Mouse (Mus musculus) kidney, embryonic 14.5 days (tissue): ENCODE measurements around the gene Btnl2. TPM values are rescaled to one million over a fixed set of nuclear protein-coding genes. Genes with fewer than 3 reads are reported as not detected.

Experiments used
- ATAC-seq: fragments of 200-750 bp; cut with Nextera tagmentation; 2 replicates; pipeline ENCODE4 v1.8.0; 2017; ENCODE audit warnings: moderate number of reproducible peaks, mild to moderate bottlenecking, moderate TSS enrichment, moderate library complexity; ENCODE audit not compliant: low FRiP score, low TSS enrichment
- H3K27ac ChIP-seq: fragments of 300-500 bp; sonication (generic); 2 replicates; pipeline ENCODE4 v1.5.1; 2014; ENCODE audit warnings: low read depth, mild to moderate bottlenecking, low read length, moderate library complexity, mixed read lengths
- H3K27me3 ChIP-seq: fragments of 300-500 bp; sonication (generic); 2 replicates; pipeline ENCODE4 v1.6.1; 2014; ENCODE audit warnings: mild to moderate bottlenecking, low read length; ENCODE audit not compliant: control insufficient read depth, insufficient read depth
- H3K36me3 ChIP-seq: fragments of 300-500 bp; sonication (generic); 2 replicates; pipeline ENCODE4 v1.6.1; 2014; ENCODE audit warnings: low read length, mixed read lengths; ENCODE audit not compliant: control insufficient read depth, insufficient read depth
- H3K4me1 ChIP-seq: fragments of 300-500 bp; sonication (generic); 2 replicates; pipeline ENCODE4 v1.6.1; 2014; ENCODE audit warnings: low read length, mixed read lengths; ENCODE audit not compliant: control insufficient read depth, insufficient read depth
- H3K4me2 ChIP-seq: fragments of 300-500 bp; sonication (generic); replicated peaks from 2 replicates; pipeline ENCODE4 v1.6.1; 2014; ENCODE audit warnings: low read depth, mild to moderate bottlenecking, low read length
- H3K4me3 ChIP-seq: fragments of 300-500 bp; sonication (generic); 2 replicates; pipeline ENCODE4 v1.5.1; 2014; ENCODE audit warnings: mild to moderate bottlenecking, low read length
- H3K9ac ChIP-seq: fragments of 300-500 bp; sonication (generic); 2 replicates; pipeline ENCODE4 v1.6.1; 2014; ENCODE audit warnings: low read depth, mild to moderate bottlenecking, low read length, moderate library complexity
- H3K9me3 ChIP-seq: fragments of 300-500 bp; sonication (generic); 2 replicates; pipeline ENCODE4 v1.6.1; 2016; ENCODE audit warnings: low read length; ENCODE audit not compliant: control insufficient read depth
- WGBS: fragments of 180-500 bp; shearing (Covaris S2); extraction: QIAGEN DNeasy Blood & Tissue Kit; methylation state at CpG from one replicate; pipeline ENCODE4 v1.1.7; 2014; 5-methylcytosine and 5-hydroxymethylcytosine counted together
- polyA plus RNA-seq: library from polyadenylated mRNA; unstranded; fragments of >200 nt; fragmentation: Nextera tagmentation; extraction: Ambion mirVana; gene quantifications from 2 replicates; pipeline ENCODE4 v1.2.1, GENCODE M21; 2014

Gene Btnl2
- polyA plus RNA-seq, 1 experiment from 2014 or later: 0.14 TPM

DNA sequence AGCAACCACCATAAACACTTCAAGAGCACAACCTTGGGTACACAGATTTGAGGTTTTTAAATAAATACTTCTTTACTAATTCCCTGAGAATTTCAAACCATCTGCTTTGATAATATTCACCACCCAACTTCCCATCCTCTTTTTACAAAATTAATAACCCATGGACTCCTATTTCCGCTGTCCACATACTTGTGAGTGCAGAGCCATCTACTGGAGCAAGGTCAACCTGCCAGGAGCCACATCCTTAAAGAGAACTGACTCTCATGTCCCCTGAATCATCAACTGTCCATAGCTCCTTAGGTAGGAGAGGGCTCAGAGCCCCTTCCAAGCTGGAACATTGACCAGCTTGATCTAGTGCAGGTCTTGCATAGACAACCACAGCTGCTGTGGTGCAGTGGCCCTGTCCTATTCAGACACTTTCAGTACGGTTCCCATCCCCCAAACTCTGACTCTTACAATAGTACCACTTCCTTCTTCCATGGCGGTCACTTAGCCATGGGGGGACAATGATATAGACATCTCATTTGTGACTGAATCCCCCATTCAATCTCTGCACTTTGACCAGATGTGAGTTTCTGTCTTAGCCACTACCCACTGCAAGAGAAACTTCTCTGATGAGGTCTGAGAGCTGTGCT, 9.2 kb downstream of the Btnl2 start:
- 78% methylated on average over 3 of the region's 3 CpGs for WGBS
- no peaks in the 10 kb centered on the region for H3K9me3 ChIP-seq
- no peak overlapping the region for H3K4me2 ChIP-seq
- H3K4me3 ChIP-seq: no peak overlapping the region
- ATAC-seq: no peak
- H3K9ac ChIP-seq: no peak overlapping the region
- no peaks in the 10 kb centered on the region for H3K4me1 ChIP-seq
- H3K36me3 ChIP-seq: no peaks in the 10 kb centered on the region
- H3K27ac ChIP-seq: no peak overlapping the region
- no peaks in the 10 kb centered on the region for H3K27me3 ChIP-seq

DNA sequence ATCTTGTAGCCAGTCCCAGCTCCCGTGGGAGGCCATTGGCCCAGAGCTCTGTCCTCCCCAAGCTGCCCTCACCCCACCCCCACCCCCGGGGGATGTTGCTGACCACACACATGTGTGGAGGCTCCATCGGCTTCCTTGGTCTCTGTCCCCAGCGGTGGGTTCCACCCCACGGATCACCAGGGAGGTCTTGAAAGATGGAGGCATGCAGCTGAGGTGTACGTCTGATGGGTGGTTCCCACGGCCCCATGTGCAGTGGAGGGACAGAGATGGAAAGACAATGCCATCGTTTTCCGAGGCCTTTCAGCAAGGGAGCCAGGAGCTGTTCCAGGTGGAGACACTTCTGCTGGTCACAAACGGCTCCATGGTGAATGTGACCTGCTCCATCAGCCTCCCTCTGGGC, 10.4 kb downstream of the Btnl2 start:
- Histone ChIP-seq H3K27me3 (no peaks in the 10 kb centered on the region), H3K9ac (no peak overlapping the region), H3K9me3 (no peaks in the 10 kb centered on the region), H3K27ac (no peak overlapping the region), H3K36me3 (no peaks in the 10 kb centered on the region), H3K4me2 (no peak overlapping the region), H3K4me3 (no peak overlapping the region), H3K4me1 (no peaks in the 10 kb centered on the region)
- WGBS: 71% methylated on average over 10 of the region's 10 CpGs
- ATAC-seq: no peak

DNA sequence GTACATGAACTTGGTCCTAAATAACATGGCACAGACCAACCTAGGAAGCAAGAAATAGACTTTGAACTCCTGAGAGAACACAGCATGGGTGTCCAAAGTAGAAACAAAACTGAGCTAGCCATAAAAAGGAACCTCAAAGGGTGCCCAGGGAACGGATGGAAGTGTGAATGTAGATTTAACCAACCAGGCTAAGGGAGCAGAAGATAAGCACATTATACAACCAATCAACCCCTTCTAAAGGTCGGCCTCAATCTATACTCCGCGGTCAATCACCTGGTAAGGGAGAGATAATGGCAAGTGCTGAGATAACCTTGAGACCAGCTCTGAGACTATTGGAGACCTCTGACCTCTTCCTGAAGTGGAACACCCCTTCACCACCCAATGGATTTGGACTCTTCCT, 15.9 kb downstream of the Btnl2 start:
- H3K9me3 ChIP-seq: no peaks in the 10 kb centered on the region
- H3K9ac ChIP-seq: no peak overlapping the region
- H3K27ac ChIP-seq: no peak overlapping the region
- H3K4me2 ChIP-seq: no peak overlapping the region
- no peaks in the 10 kb centered on the region for H3K36me3 ChIP-seq
- no peaks in the 10 kb centered on the region for H3K27me3 ChIP-seq
- H3K4me1 ChIP-seq: no peaks in the 10 kb centered on the region
- H3K4me3 ChIP-seq: no peak overlapping the region
- 76% methylated on average over 4 of the region's 4 CpGs for WGBS
- no peak for ATAC-seq

DNA sequence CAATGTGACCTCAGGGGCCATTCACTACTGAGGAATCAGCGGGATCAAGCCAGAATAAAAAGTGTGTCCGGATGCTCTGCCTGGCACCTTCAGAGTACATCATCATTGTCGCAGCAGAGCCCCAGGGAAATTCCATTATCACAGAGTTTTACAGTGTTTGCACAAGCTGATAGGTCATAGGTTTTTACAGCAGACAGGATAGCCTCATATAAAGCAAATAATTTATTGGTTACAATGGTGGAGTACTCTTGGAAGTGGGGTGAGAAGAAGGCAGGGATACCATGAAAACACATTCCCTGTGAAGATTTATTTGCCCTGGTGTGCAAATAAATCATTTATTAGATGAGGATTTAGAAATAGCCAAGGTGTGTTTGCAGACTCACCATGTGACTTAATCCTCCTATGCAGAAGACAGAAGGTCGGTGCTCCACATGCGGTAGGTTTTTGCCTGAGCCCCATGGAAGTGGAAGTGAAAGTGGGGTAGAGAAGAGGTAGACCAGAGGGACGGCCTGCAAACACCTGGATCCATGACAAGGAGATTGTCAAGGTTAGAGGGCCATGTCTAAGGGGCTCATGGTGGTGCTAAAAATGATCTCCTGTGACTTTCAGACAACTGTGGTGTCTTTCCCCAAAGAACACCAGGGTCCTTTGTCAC, 18.6 kb downstream of the Btnl2 start:
- H3K27ac ChIP-seq: no peak overlapping the region
- H3K4me3 ChIP-seq: no peak overlapping the region
- no peaks in the 10 kb centered on the region for H3K36me3 ChIP-seq
- no peaks in the 10 kb centered on the region for H3K4me1 ChIP-seq
- H3K9ac ChIP-seq: no peak overlapping the region
- 65% methylated on average over 6 of the region's 6 CpGs for WGBS
- no peaks in the 10 kb centered on the region for H3K27me3 ChIP-seq
- no peaks in the 10 kb centered on the region for H3K9me3 ChIP-seq
- ATAC-seq: no peak
- no peak overlapping the region for H3K4me2 ChIP-seq

- Histone ChIP-seq H3K27ac (no peak within 1 kb of the TSS), H3K4me2 (no peak within 1 kb of the TSS), H3K36me3 (no peaks in the 10 kb centered on the region), H3K9ac (no peak within 1 kb of the TSS), H3K4me3 (no peak within 1 kb of the TSS), H3K27me3 (no peaks in the 10 kb centered on the region), H3K4me1 (no peaks in the 10 kb centered on the region), H3K9me3 (no peaks in the 10 kb centered on the region)
- no peak for ATAC-seq
- 73% methylated on average over 2 of the region's 2 CpGs for WGBS
Measured at GRCm38 (mm10) chr17:34376847-34377246, 22.2 kb downstream of the Btnl2 start, which contains the start of gene Btnl1. Gene Btnl1, plus strand, starts transcription at chr17:34377132.

- H3K36me3 ChIP-seq: no peaks in the 10 kb centered on the region
- H3K4me1 ChIP-seq: no peaks in the 10 kb centered on the region
- H3K27me3 ChIP-seq: no peaks in the 10 kb centered on the region
- H3K4me3 ChIP-seq: no peak overlapping the region
- H3K9ac ChIP-seq: no peak overlapping the region
- H3K4me2 ChIP-seq: no peak overlapping the region
- 54% methylated on average over 6 of the region's 6 CpGs for WGBS
- no peak for ATAC-seq
- H3K9me3 ChIP-seq: no peaks in the 10 kb centered on the region
- no peak overlapping the region for H3K27ac ChIP-seq
Measured at GRCm38 (mm10) chr17:34377450-34378209, 23.0 kb downstream of the Btnl2 start.

DNA sequence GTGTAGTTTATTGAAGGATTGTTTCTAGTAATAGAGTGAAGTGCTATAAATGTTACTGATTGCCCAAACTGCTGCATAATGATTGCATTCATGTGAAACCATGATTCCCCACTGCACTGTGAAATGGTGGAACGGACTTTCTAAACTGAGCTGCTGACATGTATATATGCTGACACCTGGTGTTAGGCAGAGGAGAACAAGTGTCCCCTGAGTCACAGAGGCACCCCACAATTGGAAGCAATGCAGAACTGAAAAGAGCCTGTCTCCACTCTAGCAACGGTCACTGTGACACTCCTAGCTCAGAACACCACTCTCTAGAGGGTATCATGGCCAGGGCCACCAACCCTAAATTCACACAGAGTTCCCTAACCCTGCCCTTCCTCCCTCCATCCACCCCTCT, 24.1 kb downstream of the Btnl2 start:
- no peak overlapping the region for H3K27ac ChIP-seq
- no peak overlapping the region for H3K9ac ChIP-seq
- WGBS: 88% methylated on average over 2 of the region's 2 CpGs

DNA sequence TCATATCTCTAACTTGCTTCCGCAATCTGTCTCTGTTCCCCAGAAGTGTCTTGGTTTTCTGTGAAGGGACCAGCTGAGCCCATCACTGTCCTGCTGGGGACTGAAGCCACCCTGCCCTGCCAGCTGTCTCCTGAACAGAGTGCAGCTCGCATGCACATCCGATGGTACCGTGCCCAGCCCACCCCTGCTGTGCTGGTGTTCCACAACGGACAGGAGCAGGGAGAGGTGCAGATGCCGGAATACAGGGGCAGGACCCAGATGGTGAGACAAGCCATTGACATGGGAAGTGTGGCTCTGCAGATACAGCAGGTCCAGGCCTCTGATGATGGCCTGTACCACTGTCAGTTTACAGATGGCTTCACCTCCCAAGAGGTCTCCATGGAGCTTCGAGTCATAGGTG, 24.8 kb downstream of the Btnl2 start:
- WGBS: 86% methylated on average over 7 of the region's 7 CpGs

More for the DNA sequence above, 24.1 kb downstream of the Btnl2 start:
- Histone ChIP-seq H3K4me3 (no peak overlapping the region), H3K36me3 (no peaks in the 10 kb centered on the region), H3K4me2 (no peak overlapping the region), H3K9me3 (no peaks in the 10 kb centered on the region), H3K27me3 (no peaks in the 10 kb centered on the region), H3K4me1 (no peaks in the 10 kb centered on the region)
- ATAC-seq: no peak

DNA sequence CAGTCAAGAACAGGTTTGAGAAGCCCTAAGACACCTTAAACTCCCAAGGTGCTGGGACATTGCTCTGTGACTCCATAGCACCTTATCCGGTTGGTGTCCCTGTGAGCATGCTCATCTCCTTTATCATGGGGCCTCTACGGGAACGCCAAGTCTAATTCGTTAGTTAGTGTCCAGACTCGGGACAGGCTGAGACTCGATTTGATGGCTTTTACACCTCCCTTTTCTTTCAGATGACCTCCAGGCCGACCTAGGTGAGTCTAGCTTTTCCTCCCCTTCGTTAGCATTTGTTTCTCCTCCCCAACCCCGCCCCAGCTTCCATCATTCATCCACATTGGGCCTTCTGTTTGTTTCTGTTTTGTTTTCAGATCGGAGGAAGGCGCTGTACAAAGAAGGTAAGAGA, 27.3 kb downstream of the Btnl2 start:
- no peaks in the 10 kb centered on the region for H3K4me1 ChIP-seq
- no peaks in the 10 kb centered on the region for H3K36me3 ChIP-seq
- no peak for ATAC-seq
- H3K9me3 ChIP-seq: no peaks in the 10 kb centered on the region
- 58% methylated on average over 11 of the region's 11 CpGs for WGBS
- no peak overlapping the region for H3K4me2 ChIP-seq
- no peak overlapping the region for H3K9ac ChIP-seq
- no peaks in the 10 kb centered on the region for H3K27me3 ChIP-seq
- H3K4me3 ChIP-seq: no peak overlapping the region
- H3K27ac ChIP-seq: no peak overlapping the region

More for the DNA sequence above, 24.8 kb downstream of the Btnl2 start:
- no peak overlapping the region for H3K27ac ChIP-seq
- no peaks in the 10 kb centered on the region for H3K27me3 ChIP-seq
- H3K4me1 ChIP-seq: no peaks in the 10 kb centered on the region
- no peak overlapping the region for H3K4me2 ChIP-seq
- H3K4me3 ChIP-seq: no peak overlapping the region
- H3K9ac ChIP-seq: no peak overlapping the region
- ATAC-seq: no peak
- no peaks in the 10 kb centered on the region for H3K36me3 ChIP-seq
- H3K9me3 ChIP-seq: no peaks in the 10 kb centered on the region
